Mouse (Mus musculus): Measurements from ENCODE around the gene Ppip5k2. TPM values are rescaled to one million over a fixed set of nuclear protein-coding genes. Genes with fewer than 3 reads are reported as not detected.

Gene Ppip5k2
- total and polyA plus RNA-seq, 2 experiments from 2014 or later: 42.4 to 68.0 TPM

DNA sequence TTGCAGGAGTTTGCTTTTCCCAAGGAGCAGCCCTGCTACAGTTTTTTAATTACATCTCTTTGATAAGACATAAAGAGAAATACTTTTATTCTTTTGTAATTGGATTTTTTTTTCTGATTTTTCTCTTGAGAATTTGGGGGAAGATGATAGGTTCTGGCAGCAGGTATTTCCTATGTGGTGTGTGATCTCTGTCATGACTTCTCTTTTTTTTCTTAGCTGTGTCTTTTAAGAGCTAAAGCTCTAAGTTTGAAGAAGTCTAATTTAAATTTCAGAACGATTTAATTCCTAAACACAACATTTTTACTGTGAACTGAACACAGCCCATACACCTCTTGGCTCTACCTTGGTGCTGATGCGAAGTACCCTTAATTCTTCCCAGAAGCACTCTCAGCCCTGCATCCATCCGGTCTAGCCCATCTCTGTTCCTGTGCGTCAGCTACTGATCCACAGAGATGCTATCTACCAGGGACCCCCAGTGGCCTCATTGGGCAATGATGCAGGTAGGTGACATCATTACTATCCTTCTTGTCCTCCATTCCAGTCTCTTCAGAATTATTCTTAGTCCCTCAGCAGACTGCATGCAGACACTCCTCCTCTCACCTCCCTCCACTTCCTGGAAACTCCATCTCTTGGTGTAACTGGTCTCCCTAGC, 93.6 kb downstream of the Ppip5k2 start:
- 73% methylated on average over 4 of the region's 4 CpGs for WGBS

DNA sequence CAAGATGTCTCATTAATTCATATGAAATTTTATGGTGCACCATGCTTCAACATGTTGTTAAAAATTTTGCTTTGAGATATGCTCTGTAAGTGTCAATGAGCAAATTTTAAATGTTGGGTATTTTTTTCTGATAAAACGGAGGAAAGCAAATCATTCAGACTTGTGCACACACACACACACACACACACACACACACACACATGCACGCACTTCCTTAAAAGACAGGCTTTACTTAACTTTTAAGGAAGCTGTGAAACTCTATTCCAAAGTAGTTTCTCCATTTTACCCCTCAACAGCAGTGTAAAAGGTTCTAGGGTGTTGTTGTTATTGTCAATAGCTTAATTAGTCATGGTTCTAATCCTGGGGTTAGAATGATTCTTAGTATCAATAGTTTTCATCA, 94.1 kb downstream of the Ppip5k2 start:
- H3K4me2 ChIP-seq (ENCODE audit: low read depth, low read length): no peak overlapping the region
- DNase-seq (ENCODE audit: low spot score): no peak
- H3K27me3 ChIP-seq (ENCODE audit: control insufficient read depth, insufficient read depth, low read length): no peaks in the 10 kb centered on the region
- WGBS: 66% methylated on average over 2 of the region's 2 CpGs
- no peak for ATAC-seq (ENCODE audit: insufficient read depth, low read depth)
- no peak overlapping the region for H3K27ac ChIP-seq (ENCODE audit: low read depth)
- no peaks in the 10 kb centered on the region for H3K9me3 ChIP-seq (replicated peaks; ENCODE audit: control insufficient read depth, low read length)
- H3K4me1 ChIP-seq (ENCODE audit: control insufficient read depth, insufficient read depth): no peaks in the 10 kb centered on the region
- H3K4me3 ChIP-seq (ENCODE audit: low read depth, low read length): no peak overlapping the region
- H3K36me3 ChIP-seq (replicated peaks; ENCODE audit: control insufficient read depth, insufficient read depth, low read length): no peaks in the 10 kb centered on the region
- no peak overlapping the region for H3K9ac ChIP-seq (replicated peaks; ENCODE audit: low read depth, low read length)
- no peak for TF ChIP-seq EP300 (IDR thresholded peaks at IDR 0.05; ENCODE audit: low read depth)
- no peak for TF ChIP-seq CTCF (IDR thresholded peaks at IDR 0.05; ENCODE audit: low read depth)

More for the DNA sequence above, 93.6 kb downstream of the Ppip5k2 start:
- no peak for ATAC-seq (ENCODE audit: insufficient read depth, low read depth)
- DNase-seq (ENCODE audit: low spot score): no peak
- no peak overlapping the region for H3K4me2 ChIP-seq (ENCODE audit: low read depth, low read length)
- H3K9ac ChIP-seq (replicated peaks; ENCODE audit: low read depth, low read length): no peak overlapping the region
- no peaks in the 10 kb centered on the region for H3K9me3 ChIP-seq (replicated peaks; ENCODE audit: control insufficient read depth, low read length)
- no peak overlapping the region for H3K27ac ChIP-seq (ENCODE audit: low read depth)
- no peaks in the 10 kb centered on the region for H3K36me3 ChIP-seq (replicated peaks; ENCODE audit: control insufficient read depth, insufficient read depth, low read length)
- no peak overlapping the region for H3K4me3 ChIP-seq (ENCODE audit: low read depth, low read length)
- no peaks in the 10 kb centered on the region for H3K27me3 ChIP-seq (ENCODE audit: control insufficient read depth, insufficient read depth, low read length)
- no peak for TF ChIP-seq CTCF (IDR thresholded peaks at IDR 0.05; ENCODE audit: low read depth)
- TF ChIP-seq EP300 (IDR thresholded peaks at IDR 0.05; ENCODE audit: low read depth): no peak
- no peaks in the 10 kb centered on the region for H3K4me1 ChIP-seq (ENCODE audit: control insufficient read depth, insufficient read depth)

DNA sequence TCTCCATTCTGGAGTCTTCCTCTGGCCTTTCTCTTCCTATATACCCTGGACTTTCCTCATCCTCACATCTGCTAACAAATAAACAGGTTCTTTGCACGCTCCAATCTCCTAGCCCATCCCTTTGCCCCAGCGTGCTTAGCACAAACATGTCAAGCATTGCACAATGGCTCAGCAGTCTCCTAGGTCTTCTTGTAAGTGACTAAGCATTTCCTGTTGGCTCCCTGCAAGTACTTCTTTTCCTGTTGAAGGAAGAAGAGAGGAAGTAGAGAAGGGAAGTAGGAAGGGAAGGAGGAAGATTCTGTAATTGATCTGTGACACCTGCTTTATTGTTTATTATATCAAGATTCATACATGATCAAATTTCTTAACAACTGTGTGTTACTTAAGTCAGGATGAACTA, 97.4 kb downstream of the Ppip5k2 start:
- TF ChIP-seq EP300 (IDR thresholded peaks at IDR 0.05; ENCODE audit: low read depth) (no peak), CTCF (IDR thresholded peaks at IDR 0.05; ENCODE audit: low read depth) (no peak)
- H3K9ac ChIP-seq (replicated peaks; ENCODE audit: low read depth, low read length): no peak overlapping the region
- ATAC-seq (ENCODE audit: insufficient read depth, low read depth): no peak
- H3K4me1 ChIP-seq (ENCODE audit: control insufficient read depth, insufficient read depth): no peaks in the 10 kb centered on the region
- no peak overlapping the region for H3K27ac ChIP-seq (ENCODE audit: low read depth)
- no peaks in the 10 kb centered on the region for H3K27me3 ChIP-seq (ENCODE audit: control insufficient read depth, insufficient read depth, low read length)
- H3K9me3 ChIP-seq (replicated peaks; ENCODE audit: control insufficient read depth, low read length): no peaks in the 10 kb centered on the region
- DNase-seq (ENCODE audit: low spot score): no peak
- WGBS: 28% methylated on average over 2 of the region's 2 CpGs
- no peak overlapping the region for H3K4me2 ChIP-seq (ENCODE audit: low read depth, low read length)
- no peak overlapping the region for H3K4me3 ChIP-seq (ENCODE audit: low read depth, low read length)
- H3K36me3 ChIP-seq (replicated peaks; ENCODE audit: control insufficient read depth, insufficient read depth, low read length): no peaks in the 10 kb centered on the region

DNA sequence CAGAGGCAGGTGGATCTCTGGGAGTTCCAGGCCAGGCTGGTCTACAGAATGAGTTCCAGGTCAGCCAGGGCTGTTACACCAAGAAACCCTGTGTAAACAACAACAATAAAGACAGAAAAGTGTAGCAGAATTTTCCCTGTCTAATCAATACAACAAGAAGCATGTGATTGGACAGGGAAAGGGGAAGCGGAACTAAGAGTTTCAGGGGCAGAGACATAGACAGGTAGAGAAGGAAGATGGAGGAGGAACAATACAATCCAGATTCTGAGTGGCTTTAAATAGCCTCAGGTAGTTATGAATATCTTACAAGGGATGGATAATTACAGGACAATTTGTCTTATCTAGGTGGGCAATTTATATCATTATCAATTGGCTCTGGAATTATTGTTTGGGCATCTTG, 102.9 kb downstream of the Ppip5k2 start:
- no peak overlapping the region for H3K4me2 ChIP-seq (ENCODE audit: low read depth, low read length)
- no peaks in the 10 kb centered on the region for H3K36me3 ChIP-seq (replicated peaks; ENCODE audit: control insufficient read depth, insufficient read depth, low read length)
- H3K4me3 ChIP-seq (ENCODE audit: low read depth, low read length): no peak overlapping the region
- H3K9me3 ChIP-seq (replicated peaks; ENCODE audit: control insufficient read depth, low read length): no peaks in the 10 kb centered on the region
- ATAC-seq (ENCODE audit: insufficient read depth, low read depth): no peak
- 0 out of 2 replicates have a peak, but pooled peaks cover 2% of the 10 kb centered on the region for H3K4me1 ChIP-seq (ENCODE audit: control insufficient read depth, insufficient read depth)
- no peaks in the 10 kb centered on the region for H3K27me3 ChIP-seq (ENCODE audit: control insufficient read depth, insufficient read depth, low read length)
- no peak overlapping the region for H3K9ac ChIP-seq (replicated peaks; ENCODE audit: low read depth, low read length)
- WGBS: 84% methylated on average over 1 of the region's 1 CpGs
- no peak overlapping the region for H3K27ac ChIP-seq (ENCODE audit: low read depth)
- TF ChIP-seq EP300 (IDR thresholded peaks at IDR 0.05; ENCODE audit: low read depth): no peak
- no peak for TF ChIP-seq CTCF (IDR thresholded peaks at IDR 0.05; ENCODE audit: low read depth)
- no peak for DNase-seq (ENCODE audit: low spot score)

DNA sequence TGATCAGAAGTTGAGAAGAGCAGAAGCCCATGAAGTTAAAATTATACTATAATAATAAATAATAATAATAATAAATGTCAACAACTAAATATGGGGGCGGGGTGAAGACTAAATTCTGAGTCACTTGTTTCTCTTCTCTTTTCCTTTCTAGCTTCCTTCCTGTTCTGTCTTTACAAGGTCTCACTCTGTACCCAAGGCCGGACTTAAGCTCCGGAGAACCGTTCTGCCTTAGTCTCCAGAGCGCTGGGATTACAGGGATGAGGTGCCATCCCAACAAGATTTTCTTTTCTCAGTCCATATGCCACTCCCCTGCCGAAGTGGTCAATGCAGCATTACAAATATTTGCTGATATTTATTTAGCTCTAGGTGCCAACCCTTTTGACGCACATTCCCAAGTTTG, 107.9 kb downstream of the Ppip5k2 start:
- Histone ChIP-seq H3K27ac (ENCODE audit: low read depth) (peak overlapping the region; percentile 82), H3K36me3 (replicated peaks; ENCODE audit: control insufficient read depth, insufficient read depth, low read length) (no peaks in the 10 kb centered on the region), H3K4me1 (ENCODE audit: control insufficient read depth, insufficient read depth) (0 out of 2 replicates have a peak, but pooled peaks cover 6% of the 10 kb centered on the region), H3K27me3 (ENCODE audit: control insufficient read depth, insufficient read depth, low read length) (no peaks in the 10 kb centered on the region), H3K4me3 (ENCODE audit: low read depth, low read length) (peak overlapping the region; percentile 92), H3K9ac (replicated peaks; ENCODE audit: low read depth, low read length) (peak overlapping the region; percentile 70), H3K4me2 (ENCODE audit: low read depth, low read length) (peak overlapping the region; percentile 95), H3K9me3 (replicated peaks; ENCODE audit: control insufficient read depth, low read length) (no peaks in the 10 kb centered on the region)
- no peak for ATAC-seq (ENCODE audit: insufficient read depth, low read depth)
- DNase-seq (ENCODE audit: low spot score): no peak
- WGBS: 19% methylated on average over 7 of the region's 7 CpGs
- TF ChIP-seq CTCF (IDR thresholded peaks at IDR 0.05; ENCODE audit: low read depth) (no peak), EP300 (IDR thresholded peaks at IDR 0.05; ENCODE audit: low read depth) (no peak)
